Mouse (Mus musculus) left cerebral cortex, postnatal 14 days (tissue): ENCODE measurements around the gene Trpm7. TPM values are rescaled to one million over a fixed set of nuclear protein-coding genes. Genes with fewer than 3 reads are reported as not detected.
A peak's percentile ranks its signal among the peaks of the same experiment; 100 is the strongest.

Experiments
- DNase-seq, 2 experiments: peaks; one replicate each; pipeline ENCODE4 v3.0.0; 2021 to 2022; ENCODE audit warnings: low spot score in 2 of 2, mixed read lengths in 1 of 2
- intact Hi-C: fragments of 180-260 bp; cut with DNase I; formaldehyde crosslinking; loops from one replicate; pipeline ENCODE4 v1.15.1; 2025
- microRNA-seq, 2 experiments: library from miRNA; unstranded; fragments of <30 nt; microRNA quantifications; one replicate each; pipeline ENCODE4 v1.2.0; 2022
- total RNA-seq, 2 experiments: library from RNA; stranded (reverse); gene quantifications; 2 replicates each; pipeline ENCODE4 v1.2.3; 2021

Trpm7 gene
- total RNA-seq, 2 experiments from 2014 or later: 33.1 to 37.8 TPM

DNA sequence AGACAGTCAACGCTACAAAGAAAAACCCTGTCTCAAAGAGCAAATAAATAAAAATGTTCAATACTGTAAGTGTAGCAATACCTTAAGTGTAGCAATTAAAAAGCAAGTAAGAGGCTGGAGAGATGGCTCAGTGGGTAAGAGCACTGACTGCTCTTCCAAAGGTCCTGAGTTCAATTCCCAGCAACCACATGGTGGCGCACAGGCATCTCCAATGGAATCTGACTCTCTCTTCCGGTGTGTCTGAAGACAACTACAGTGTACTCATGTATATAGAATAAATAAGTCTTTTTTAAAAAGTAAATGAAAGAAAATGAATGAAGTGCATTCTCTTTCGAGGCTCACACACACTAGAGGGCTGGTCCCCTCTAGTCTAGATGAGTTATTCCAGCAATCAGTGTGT lies 107.8 kb downstream of the Trpm7 start:
- intact Hi-C loops: no loop called here
- DNase-seq: no peak

DNA sequence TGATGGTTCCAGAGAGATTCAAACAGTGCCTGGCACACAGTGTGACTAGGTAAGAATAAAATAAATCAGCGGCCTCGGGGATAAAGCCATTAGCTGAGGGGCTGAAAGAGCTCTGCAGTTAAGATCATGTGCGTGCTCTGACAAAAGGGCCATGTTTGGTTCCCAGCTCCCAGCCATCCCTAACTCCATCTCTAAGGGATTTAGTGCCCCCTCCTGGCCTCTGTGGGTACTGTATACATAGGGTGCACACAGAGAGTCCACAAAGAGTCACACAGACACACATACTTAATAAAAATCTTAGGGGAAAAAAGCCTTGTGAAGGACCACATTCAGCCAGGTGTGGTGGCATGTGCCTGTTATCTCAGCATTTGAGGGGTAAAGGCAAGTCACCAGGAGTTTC lies 108.4 kb downstream of the Trpm7 start:
- no peak for DNase-seq

DNA sequence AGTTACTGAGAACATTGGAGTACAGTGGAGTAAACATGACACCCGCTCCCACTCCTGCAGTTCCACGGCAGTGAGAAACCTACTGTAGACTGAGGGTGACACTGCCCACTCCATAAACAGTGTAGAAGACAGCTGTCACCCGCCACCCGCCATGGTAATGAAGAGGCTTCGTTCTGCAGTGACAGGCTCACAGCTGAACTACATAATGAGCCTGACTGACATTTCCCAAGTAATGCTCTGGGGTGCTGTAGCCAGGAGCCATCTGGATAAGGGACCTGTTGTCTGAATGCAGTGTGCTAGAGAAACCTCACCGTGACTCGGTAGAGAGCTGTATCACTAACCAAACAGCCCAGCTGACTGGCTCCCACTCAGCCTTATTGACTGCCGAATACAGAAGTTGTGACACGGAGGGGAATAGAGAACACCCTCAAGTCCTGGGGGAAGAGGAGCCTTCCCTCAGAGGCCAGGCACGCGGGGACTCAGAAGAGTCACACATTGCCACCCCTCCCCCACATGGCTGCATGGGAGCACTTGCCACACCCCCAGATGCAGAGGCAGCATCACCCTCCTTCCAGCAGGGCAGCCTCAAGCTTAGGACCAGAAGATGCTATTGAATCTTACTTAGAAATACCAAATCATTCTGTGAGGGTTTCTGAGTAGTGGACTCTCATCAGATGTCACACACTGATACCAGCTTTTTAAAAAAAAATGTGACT lies 110.0 kb downstream of the Trpm7 start:
- peak in 1 of 2 experiments; percentile 48 for DNase-seq
- intact Hi-C loops: no loop called here

More for the DNA sequence above, 108.4 kb downstream of the Trpm7 start:
- intact Hi-C loops: no loop called here

DNA sequence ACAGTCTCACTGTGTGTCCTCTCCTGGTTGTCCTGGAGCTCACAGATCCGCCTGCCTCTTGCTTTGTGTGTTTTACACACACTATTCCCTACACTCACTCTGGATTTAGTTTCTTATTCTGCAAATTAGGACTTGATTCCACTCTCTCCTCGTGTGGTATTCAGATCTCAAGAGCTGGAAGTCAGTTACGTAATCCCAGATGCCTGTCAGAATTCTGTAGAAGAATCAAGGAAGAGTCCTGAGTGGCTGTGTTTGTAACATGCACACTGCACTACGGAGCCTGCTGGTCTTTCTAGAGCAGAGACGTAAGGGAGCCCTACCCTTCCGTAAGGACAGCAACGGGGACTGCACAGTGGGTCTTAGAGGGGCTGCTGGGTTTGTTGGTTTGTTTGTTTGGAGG lies 116.7 kb downstream of the Trpm7 start:
- intact Hi-C loops: loop anchor here (5.0 kb wide), 1 partner anchor 38 kb away; no protein-coding TSS in a partner anchor
- no peak for DNase-seq

DNA sequence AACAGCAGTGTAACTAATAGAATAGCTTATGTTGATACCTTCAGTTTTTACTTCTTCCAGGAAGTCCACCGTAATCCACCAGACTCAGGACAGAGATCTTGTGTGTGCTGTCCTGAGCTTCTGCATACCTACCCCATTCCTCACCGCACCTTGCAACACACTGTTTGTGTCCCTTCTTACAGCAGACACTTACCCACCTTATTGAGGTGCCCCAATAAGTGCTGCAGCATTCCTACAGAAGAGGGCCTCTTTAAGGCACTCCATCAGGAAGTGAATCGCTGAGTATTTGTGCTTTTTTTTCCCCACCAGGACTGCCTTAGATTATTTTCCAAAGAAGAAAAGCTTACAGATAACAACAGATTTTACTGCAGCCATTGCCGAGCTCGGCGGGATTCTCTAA lies 120.4 kb downstream of the Trpm7 start:
- DNase-seq: no peak
- intact Hi-C loops: loop anchor here (5.0 kb wide), 1 partner anchor 42 kb away; no protein-coding TSS in a partner anchor

DNA sequence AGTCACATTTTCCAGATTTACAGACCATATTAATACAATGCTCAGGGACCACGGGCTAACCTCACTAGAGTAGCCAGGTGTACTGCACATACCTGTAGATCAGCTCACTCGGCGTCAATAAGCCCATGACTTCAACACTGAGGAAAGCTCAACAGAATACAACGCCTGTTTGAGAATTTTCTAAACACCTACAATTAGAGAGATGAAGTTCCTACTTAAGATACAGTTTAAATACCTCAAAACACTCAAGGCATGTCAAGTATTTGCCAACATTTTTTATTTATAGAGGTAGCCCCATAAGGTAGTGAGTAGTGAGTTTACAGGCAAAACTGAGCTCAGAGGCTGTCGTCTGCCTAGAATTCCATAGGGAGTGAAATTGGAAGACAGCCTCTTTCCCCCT lies 132.6 kb downstream of the Trpm7 start:
- intact Hi-C loops: loop anchor here (10.0 kb wide), 1 partner anchor 271 kb away; no protein-coding TSS in a partner anchor
- DNase-seq: no peak

Small RNA genes lying within 50 kb of the gene (microRNA-seq; reads per million reads assigned to microRNA genes)
- 2.7 to 4.7 reads per million in 2 experiments for gene Mir3473g

Other genes starting within 250 kb of the Trpm7 start
- gene Gabpb1, start 199.9 kb downstream of the Trpm7 start, total RNA-seq: 10 to 100 TPM; 20.1 to 21.4 TPM
- gene Usp8, start 168.9 kb downstream of the Trpm7 start, total RNA-seq: 10 to 100 TPM; 40.4 to 46.6 TPM
- under 1 TPM in 1 of 2 experiments, not detected in 1; 0.38 TPM for gene Usp50, start 92.8 kb downstream of the Trpm7 start, total RNA-seq
- gene Sppl2a, start 57.0 kb upstream of the Trpm7 start, total RNA-seq: 10 to 100 TPM; 28.8 to 29.9 TPM
- gene Ap4e1, start 132.5 kb upstream of the Trpm7 start, total RNA-seq: 10 to 100 TPM; 11.9 to 12.4 TPM
- 10 to 100 TPM; 21.5 to 21.9 TPM for gene Blvra, start 194.4 kb upstream of the Trpm7 start, total RNA-seq